Mouse (Mus musculus): ENCODE results near the gene Sema3f. TPM values are rescaled to one million over a fixed set of nuclear protein-coding genes. Genes with fewer than 3 reads are reported as not detected.
A peak's percentile ranks its signal among the peaks of the same experiment; 100 is the strongest.
"Not testable (repeated sequence)": the region's sequence is repeated elsewhere in the genome, so short reads cannot be mapped to it uniquely, and the experiment has no call there.

The Sema3f gene
- total and polyA plus RNA-seq, 2 experiments from 2014 or later, result 2.7 to 59.5 TPM

DNA sequence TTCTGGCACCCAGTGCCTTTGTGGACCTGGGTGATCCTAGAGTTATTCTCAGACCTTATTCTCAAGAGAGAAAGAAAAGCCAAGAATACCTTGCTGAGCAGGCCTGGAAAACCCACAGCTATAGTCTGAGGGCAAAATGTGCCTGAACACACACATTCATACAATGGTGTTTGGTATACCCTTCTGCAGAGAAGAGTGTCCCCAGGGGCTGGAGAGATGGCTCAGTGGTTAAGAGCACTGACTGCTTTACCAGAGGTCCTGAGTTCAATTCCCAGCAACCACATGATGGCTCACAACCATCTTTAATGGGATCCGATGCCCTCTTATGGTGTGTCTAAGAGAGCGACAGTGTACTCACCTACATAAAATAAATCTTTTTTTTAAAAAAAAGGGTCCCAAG, 31.4 kb downstream of the Sema3f start:
- H3K4me1 ChIP-seq (ENCODE audit: control insufficient read depth, insufficient read depth), result peaks cover 4% of the 10 kb centered on the region; the same call in 1 of the 2 replicates
- no peak overlapping the region for H3K27ac ChIP-seq (ENCODE audit: low read depth)
- H3K36me3 ChIP-seq (replicated peaks; ENCODE audit: control insufficient read depth, insufficient read depth, low read length), result no peaks in the 10 kb centered on the region
- H3K9me3 ChIP-seq (replicated peaks; ENCODE audit: control insufficient read depth, low read length), result no peaks in the 10 kb centered on the region
- peaks cover 34% of the 10 kb centered on the region for H3K27me3 ChIP-seq (ENCODE audit: control insufficient read depth, insufficient read depth, low read length)
- H3K4me2 ChIP-seq (ENCODE audit: low read depth, low read length), result no peak overlapping the region
- no peak overlapping the region for H3K4me3 ChIP-seq (ENCODE audit: low read depth, low read length)
- ATAC-seq (ENCODE audit: insufficient read depth, low read depth), result no peak
- TF ChIP-seq CTCF (IDR thresholded peaks at IDR 0.05; ENCODE audit: low read depth) (no peak), EP300 (IDR thresholded peaks at IDR 0.05; ENCODE audit: low read depth) (no peak)
- no peak for DNase-seq (ENCODE audit: low spot score)
- WGBS, result 85% methylated on average over 2 of the region's 2 CpGs
- no peak overlapping the region for H3K9ac ChIP-seq (replicated peaks; ENCODE audit: low read depth, low read length)

DNA sequence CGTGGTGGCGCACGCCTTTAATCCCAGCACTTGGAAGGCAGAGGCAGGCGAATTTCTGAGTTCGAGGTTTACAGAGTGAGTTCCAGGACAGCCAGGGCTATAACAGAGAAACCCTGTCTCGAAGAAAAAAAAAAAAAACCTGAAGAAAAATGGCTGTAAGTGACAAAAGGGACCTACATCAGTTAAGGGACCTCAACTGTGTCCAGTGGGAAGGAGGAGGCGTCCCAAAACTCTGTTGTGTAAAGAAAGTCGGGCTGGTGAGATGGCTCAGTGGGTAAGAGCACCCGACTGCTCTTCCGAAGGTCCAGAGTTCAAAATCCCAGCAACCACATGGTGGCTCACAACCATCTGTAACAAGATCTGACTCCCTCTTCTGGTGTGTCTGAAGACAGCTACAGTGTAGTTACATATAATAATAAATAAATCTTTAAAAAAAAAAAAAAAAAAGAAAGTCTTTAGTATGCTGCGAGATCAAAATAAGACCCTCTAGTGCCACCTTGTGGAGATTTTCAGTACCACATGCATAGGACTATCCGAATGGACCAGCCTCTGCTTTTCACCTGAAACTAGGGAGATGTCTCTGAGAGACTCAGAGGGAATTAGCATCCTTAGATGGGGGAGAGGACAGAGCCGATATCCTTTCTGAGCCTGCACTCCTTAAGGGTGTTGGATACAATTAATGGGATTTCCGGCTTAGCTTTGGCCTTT, 32.3 kb downstream of the Sema3f start:
- not testable (repeated sequence) for H3K27ac ChIP-seq (ENCODE audit: low read depth); H3K9ac ChIP-seq (replicated peaks; ENCODE audit: low read depth, low read length); H3K4me2 ChIP-seq (ENCODE audit: low read depth, low read length); H3K9me3 ChIP-seq (replicated peaks; ENCODE audit: control insufficient read depth, low read length); H3K4me1 ChIP-seq (ENCODE audit: control insufficient read depth, insufficient read depth); ATAC-seq (ENCODE audit: insufficient read depth, low read depth); H3K36me3 ChIP-seq (replicated peaks; ENCODE audit: control insufficient read depth, insufficient read depth, low read length); H3K4me3 ChIP-seq (ENCODE audit: low read depth, low read length)
- peak; percentile 62 for DNase-seq (ENCODE audit: low spot score)
- H3K27me3 ChIP-seq (ENCODE audit: control insufficient read depth, insufficient read depth, low read length), result peaks cover 34% of the 10 kb centered on the region
- peak; percentile 68 for TF ChIP-seq CTCF (IDR thresholded peaks at IDR 0.05; ENCODE audit: low read depth)
- 30% methylated on average over 14 of the region's 14 CpGs for WGBS

DNA sequence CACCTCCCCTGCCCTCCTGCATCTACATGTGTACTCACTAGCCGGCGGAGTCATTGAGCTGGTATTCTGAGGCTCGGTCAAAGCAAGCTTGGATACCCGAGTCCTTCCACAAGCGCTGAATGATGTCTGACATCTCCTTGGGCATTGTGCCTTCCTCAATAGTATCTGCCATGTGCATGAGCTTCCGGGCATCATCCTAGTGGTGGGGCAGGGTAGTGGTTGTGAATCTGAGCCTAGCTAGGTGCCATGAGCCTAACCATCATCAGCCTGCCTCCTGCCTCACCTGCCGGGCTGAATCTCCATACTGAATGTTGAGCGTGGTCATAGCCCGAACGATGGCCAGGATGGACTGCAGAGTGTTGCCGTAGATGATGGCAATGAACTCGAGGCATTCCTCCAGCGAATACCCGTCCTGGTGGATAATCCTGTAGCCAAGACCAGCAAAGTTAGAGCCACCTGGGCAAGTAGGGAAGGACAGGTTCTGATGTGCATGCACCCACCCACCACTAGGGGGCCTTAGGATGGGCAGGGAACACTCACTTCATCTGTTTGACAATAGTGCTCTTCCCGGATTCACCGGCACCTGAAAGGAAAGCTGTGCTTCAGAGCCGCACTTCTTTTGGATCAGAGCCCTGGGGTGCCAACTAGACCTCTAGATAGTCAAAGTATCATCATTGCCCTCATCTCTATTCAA, 33.0 kb downstream of the Sema3f start:
- H3K27ac ChIP-seq (ENCODE audit: low read depth), result no peak overlapping the region
- H3K4me3 ChIP-seq (ENCODE audit: low read depth, low read length), result no peak overlapping the region
- H3K4me1 ChIP-seq (ENCODE audit: control insufficient read depth, insufficient read depth), result peaks cover 4% of the 10 kb centered on the region; the same call in 1 of the 2 replicates
- no peaks in the 10 kb centered on the region for H3K36me3 ChIP-seq (replicated peaks; ENCODE audit: control insufficient read depth, insufficient read depth, low read length)
- TF ChIP-seq CTCF (IDR thresholded peaks at IDR 0.05; ENCODE audit: low read depth) (peak; percentile 68), EP300 (IDR thresholded peaks at IDR 0.05; ENCODE audit: low read depth) (no peak)
- WGBS, result 22% methylated on average over 17 of the region's 17 CpGs
- H3K9ac ChIP-seq (replicated peaks; ENCODE audit: low read depth, low read length), result no peak overlapping the region
- no peak overlapping the region for H3K4me2 ChIP-seq (ENCODE audit: low read depth, low read length)
- peaks cover 34% of the 10 kb centered on the region for H3K27me3 ChIP-seq (ENCODE audit: control insufficient read depth, insufficient read depth, low read length)
- ATAC-seq (ENCODE audit: insufficient read depth, low read depth) (no peak), DNase-seq (ENCODE audit: low spot score) (no peak)
- no peaks in the 10 kb centered on the region for H3K9me3 ChIP-seq (replicated peaks; ENCODE audit: control insufficient read depth, low read length)

DNA sequence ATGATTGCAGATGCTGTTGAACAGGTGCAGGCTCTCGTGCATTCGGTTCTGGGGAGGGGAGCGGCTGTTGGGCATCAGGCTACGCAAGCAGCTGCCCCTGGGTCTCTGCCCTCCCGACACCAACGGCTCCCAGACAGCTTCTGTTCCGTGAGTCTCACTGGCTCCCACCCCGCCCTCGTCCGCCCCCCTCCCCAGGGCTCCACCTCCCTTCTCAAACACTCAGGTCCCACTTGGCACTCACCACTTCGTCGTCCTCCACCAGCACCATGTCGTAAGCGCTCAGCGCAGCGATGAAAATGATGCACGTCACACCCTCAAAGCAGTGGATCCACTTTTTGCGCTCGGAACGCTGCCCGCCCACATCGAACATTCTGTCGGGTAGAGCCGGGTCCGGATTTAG, 34.0 kb downstream of the Sema3f start:
- Histone ChIP-seq H3K4me3 (ENCODE audit: low read depth, low read length) (peak overlapping the region; percentile 24), H3K4me1 (ENCODE audit: control insufficient read depth, insufficient read depth) (peaks cover 4% of the 10 kb centered on the region; the same call in 1 of the 2 replicates), H3K4me2 (ENCODE audit: low read depth, low read length) (peak overlapping the region; percentile 56), H3K9ac (replicated peaks; ENCODE audit: low read depth, low read length) (no peak overlapping the region), H3K27me3 (ENCODE audit: control insufficient read depth, insufficient read depth, low read length) (peaks cover 34% of the 10 kb centered on the region), H3K9me3 (replicated peaks; ENCODE audit: control insufficient read depth, low read length) (no peaks in the 10 kb centered on the region), H3K27ac (ENCODE audit: low read depth) (no peak overlapping the region), H3K36me3 (replicated peaks; ENCODE audit: control insufficient read depth, insufficient read depth, low read length) (no peaks in the 10 kb centered on the region)
- TF ChIP-seq EP300 (IDR thresholded peaks at IDR 0.05; ENCODE audit: low read depth) (no peak), CTCF (IDR thresholded peaks at IDR 0.05; ENCODE audit: low read depth) (no peak)
- WGBS, result under 1% methylated on average over 25 of the region's 25 CpGs
- DNase-seq (ENCODE audit: low spot score), result no peak
- ATAC-seq (ENCODE audit: insufficient read depth, low read depth), result peak; percentile 7; the same call in 1 of the 2 replicates

GRCm38 (mm10) chr9:107675671-107676301, 34.5 kb downstream of the Sema3f start:
- no peaks in the 10 kb centered on the region for H3K36me3 ChIP-seq (replicated peaks; ENCODE audit: control insufficient read depth, insufficient read depth, low read length)
- peak overlapping the region; percentile 24 for H3K4me3 ChIP-seq (ENCODE audit: low read depth, low read length)
- peak overlapping the region; percentile 56 for H3K4me2 ChIP-seq (ENCODE audit: low read depth, low read length)
- peak; percentile 69 for DNase-seq (ENCODE audit: low spot score)
- H3K4me1 ChIP-seq (ENCODE audit: control insufficient read depth, insufficient read depth), result peaks cover 4% of the 10 kb centered on the region; the same call in 1 of the 2 replicates
- no peaks in the 10 kb centered on the region for H3K9me3 ChIP-seq (replicated peaks; ENCODE audit: control insufficient read depth, low read length)
- H3K27ac ChIP-seq (ENCODE audit: low read depth), result no peak overlapping the region
- WGBS, result under 1% methylated on average over 39 of the region's 39 CpGs
- peak; percentile 74 for ATAC-seq (ENCODE audit: insufficient read depth, low read depth)
- TF ChIP-seq CTCF (IDR thresholded peaks at IDR 0.05; ENCODE audit: low read depth) (peak; percentile 84), EP300 (IDR thresholded peaks at IDR 0.05; ENCODE audit: low read depth) (no peak)
- H3K9ac ChIP-seq (replicated peaks; ENCODE audit: low read depth, low read length), result no peak overlapping the region
- peaks cover 34% of the 10 kb centered on the region for H3K27me3 ChIP-seq (ENCODE audit: control insufficient read depth, insufficient read depth, low read length)
